Mouse (Mus musculus) G1E-ER4 (cell line): ENCODE results near the gene Catsperb. TPM values are rescaled to one million over a fixed set of nuclear protein-coding genes. Genes with fewer than 3 reads are reported as not detected.
"Not testable (repeated sequence)": the region's sequence is repeated elsewhere in the genome, so short reads cannot be mapped to it uniquely, and the experiment has no call there.

Experiments
- GATA1 ChIP-seq: IDR thresholded peaks from one replicate; pipeline ENCODE4 v1.8.0; 2012; ENCODE audit warnings: low read length, inconsistent platforms
- polyA plus RNA-seq: library from polyadenylated mRNA; stranded (reverse); fragments of >175 nt; gene quantifications from 2 replicates; pipeline ENCODE4 v1.2.3, GENCODE M21; 2012

Gene Catsperb
- polyA plus RNA-seq: not detected in 2 replicates

DNA sequence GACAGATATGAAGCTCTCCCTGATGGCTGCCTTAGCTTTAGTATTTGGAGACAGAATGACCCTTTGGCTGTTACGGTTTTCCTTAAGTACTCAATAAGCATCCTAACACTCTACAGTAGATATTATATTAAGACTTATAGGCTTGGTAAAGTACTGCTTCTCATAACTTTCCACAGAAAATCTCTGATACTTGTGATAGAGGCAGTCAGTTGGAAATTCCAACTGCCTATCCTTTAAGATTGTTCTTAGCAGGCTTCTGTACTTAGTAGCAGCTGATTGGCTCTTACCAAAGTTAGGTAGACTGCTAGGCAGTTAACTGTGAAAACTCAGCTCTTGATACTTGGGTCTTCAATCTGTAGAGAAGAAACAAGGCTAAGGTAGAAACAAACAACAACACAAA, at the start of gene Catsperb:
Catsperb (plus strand) TSS at position 301 of the 400 bp plus-strand sequence.
- not testable (repeated sequence) for TF ChIP-seq GATA1

DNA sequence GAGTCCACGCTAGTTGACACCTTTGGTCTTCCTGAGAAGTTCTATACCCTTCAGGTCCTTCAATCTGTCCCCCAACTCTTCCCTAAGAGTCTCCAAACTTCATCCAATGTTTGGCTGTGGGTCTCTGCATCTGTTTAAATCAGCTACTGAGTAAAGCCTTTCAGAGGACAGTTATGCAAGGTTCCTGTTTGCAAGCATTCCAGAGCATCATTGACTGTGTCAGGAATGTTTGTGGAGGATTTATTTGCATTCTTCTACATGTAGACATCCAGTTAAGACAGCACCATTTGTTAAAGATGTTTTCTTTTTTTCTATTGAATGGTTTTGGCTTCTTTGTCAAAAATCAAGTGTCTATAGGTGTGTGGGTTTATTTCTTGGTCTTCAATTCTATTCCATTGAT, 21.7 kb downstream of the Catsperb start:
- no peak for TF ChIP-seq GATA1

DNA sequence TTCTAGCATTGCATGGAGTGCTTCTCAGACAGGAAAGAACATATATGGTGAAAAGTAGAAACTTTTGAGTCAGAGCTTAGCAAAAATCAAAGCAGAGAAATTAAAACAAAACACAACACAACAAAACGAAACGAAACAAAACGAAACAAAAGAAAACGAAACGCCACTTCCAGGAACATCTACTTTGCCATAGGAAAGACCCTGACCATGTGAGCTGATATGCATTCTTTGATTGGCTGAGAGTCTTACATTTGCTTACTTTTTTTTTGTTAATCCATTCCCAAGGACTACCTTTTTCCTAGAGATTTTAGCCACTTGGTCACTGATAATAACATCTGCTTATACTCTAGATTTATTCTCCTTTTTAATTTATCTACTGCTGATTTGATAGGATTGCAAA, 57.6 kb downstream of the Catsperb start:
- no peak for TF ChIP-seq GATA1

DNA sequence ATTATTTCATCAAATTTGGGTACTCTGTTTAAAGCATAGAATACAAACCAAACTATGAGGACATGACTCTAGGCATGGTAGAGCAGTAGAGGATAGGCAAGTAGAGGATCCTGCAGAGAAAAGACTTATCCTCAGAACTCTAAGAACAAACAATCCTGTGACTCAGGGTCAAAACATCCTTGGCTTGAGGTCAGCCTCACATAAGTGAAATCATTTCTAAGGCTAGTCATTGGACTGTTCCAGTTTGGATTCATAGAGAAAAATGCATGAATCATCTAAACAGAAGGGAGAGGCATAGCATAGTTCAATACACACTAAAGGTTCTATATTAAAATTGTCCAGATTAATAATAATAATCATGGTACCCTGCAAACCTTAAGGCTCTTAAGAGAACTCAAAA, 79.1 kb downstream of the Catsperb start:
- TF ChIP-seq GATA1: no peak

DNA sequence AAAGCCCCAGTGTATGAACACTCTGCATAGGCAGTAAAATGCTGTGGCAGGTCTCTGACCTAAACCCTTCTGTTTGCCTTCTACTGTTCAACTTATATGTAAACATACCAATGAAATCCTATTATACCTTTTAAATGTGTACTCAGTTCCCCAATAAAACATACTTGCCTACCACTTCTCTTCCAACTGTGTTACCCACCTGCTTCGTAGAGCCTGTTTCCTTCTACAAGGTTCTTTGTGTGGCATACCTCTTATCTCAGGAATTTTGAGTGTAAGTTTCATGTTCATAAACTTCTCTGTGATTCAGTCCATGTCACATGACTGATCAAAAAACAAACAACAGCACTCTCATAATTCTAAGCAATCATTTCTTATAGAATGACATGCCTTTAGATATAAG, 228.7 kb downstream of the Catsperb start:
- TF ChIP-seq GATA1: no peak

GRCm38 (mm10) chr12:101667502-101667901, 263.0 kb downstream of the Catsperb start:
- TF ChIP-seq GATA1: no peak
